Mouse (Mus musculus): ENCODE measurements at regions not wholly inside any gene's neighbourhood (a gene's known extent, or its start where the extent isn't known, plus 50 kb on each side); places are given as distances from the start of the nearest gene placed in this dataset.

DNA sequence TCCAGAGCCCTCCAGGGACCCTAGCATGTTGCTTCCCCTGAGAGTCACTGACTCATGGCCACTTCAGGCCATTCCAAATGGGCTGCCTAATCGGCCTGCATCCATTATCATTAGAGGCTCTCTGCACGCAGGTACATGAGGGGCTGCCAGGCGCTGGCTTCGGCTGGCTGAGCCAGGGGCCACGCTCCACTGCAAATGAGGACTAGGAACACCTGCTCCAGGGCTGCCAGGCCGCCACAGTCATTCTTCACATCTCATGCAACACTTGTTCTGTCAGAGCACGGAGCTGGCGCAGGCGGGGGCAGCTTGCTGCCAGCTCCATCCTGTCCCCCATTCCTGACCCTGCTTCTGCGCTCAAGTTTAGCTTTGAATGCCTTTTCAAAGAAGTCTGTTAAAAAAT is 280.7 kb upstream of the Mki67 start:
- DNase-seq, result no peak

DNA sequence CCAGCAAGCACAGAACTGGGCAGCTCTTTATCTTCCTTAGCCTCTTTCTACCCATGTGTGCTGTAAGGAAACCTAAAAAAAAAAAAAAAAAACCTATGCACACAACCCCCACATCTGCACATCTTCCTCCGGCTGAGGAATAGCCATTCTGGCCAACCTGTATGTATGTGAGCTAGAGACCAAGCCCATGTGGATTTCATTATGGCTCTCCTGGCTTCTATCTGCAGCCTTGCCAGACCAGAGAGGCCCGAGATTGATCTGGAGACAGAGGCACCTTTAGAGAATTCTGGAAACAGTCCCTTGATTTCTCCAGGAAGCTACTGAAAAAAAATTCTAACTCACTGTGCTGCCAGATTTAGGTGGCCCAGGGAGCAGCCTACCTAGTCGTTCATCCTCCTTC is 281.5 kb upstream of the Mki67 start:
- no peak for DNase-seq

DNA sequence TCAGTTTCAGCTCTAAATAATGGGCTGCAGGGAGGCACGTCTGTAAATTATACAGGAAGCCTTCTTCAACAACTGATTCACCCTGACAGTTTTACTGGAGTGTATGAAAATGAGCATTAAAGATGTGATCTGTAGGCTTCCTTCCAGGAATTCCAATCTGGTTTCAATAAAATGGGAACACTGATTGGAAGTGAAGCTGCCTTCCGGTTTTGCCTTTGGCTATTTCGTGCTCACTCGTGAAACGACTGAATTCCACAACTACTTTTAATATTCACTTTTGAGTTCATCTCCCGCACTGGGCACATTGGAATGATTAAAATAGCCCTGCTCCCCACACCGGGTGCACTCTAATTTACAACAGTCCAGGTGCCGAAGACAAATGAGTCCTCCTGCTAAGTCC is 286.2 kb upstream of the Mki67 start:
- no peak for DNase-seq

DNA sequence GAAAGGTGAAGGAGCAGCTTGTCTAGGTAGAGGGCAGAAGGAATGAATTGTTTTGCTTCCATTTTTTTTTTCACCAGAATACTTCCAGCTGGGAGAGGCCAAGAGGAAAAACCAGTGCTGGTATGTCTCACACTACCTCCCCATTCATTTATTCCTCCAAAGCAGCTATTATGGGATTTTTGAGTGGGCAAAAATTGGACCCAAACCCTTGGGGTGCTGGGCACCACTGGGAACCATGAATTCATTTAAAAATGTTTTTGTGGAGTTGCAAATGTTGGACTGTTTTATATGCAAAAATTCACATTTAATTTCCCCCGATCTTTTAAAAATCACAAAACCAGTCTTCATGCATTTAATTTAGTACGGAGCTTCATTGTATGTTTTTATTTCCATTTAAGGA is 287.1 kb upstream of the Mki67 start:
- no peak for DNase-seq

DNA sequence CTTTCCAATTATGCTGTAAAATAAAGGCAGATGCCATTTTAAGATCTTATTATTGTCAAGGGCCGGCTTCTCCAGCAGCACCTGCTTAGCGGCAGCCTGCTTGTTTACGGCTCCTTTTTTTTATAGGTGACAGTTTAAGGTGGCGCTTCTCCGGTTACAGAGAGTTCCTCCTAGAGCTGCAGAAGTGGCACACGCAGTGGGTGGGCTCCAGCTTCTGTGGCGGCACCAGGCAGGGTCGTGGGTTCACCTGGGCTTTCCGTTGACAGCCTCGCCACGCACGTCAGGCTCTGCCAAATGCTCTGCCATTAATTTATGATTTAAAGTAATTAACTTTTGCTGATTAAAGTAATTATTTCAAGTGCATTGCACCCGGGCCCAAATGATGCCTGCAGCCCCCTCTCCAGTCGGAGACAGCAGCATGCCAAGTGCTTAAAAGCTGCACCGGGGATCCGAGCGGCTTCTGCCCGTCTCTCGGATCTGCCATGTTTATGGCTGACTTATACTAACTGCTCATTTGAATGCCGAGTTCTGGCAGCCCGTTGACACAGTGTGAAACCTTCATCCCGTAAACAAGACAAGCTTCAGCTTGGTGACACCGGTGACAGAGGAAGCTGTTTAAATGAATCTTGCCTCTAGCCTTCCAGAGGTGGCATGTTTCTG is 291.8 kb upstream of the Mki67 start:
- no peak for DNase-seq

DNA sequence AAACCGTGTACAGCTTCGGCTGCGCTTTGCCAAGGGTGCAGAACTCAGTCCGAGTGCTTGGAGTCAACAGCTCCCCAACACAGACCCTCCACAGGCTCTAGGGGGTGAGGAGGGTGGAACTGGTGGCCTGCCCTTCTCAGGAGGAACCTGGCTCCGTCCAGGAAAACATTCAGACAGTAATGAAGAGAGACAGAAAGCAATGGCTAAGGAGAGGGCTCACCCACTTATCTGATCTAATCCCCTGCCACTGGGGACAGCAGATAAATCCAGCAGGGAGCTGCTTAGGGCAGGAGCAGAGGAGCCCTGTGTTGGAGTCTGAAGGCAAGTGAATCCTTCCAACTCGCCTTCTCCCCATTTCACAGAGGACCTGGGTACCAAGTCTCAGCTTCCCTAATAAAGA is 292.3 kb upstream of the Mki67 start:
- no peak for DNase-seq

DNA sequence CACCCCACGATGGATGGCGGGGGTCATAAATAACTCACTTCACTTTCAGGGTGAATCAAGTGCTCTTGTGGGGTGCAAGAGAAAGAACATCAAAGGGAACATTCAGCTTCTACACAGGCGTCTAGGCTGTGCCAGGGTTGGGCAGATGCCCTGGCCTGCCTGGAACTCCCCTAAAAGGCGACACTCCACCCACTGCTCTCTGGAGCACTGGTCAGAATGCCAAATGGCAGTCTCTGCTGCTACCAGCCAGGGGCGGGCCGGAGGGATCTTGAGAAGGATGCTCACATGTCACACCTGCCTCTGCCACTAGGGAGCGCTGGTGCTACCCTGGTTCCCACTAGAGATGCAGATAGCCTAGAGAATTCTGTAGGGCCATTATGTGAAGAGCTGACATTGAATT is 293.9 kb upstream of the Mki67 start:
- peak; percentile 26 to 35 for DNase-seq

DNA sequence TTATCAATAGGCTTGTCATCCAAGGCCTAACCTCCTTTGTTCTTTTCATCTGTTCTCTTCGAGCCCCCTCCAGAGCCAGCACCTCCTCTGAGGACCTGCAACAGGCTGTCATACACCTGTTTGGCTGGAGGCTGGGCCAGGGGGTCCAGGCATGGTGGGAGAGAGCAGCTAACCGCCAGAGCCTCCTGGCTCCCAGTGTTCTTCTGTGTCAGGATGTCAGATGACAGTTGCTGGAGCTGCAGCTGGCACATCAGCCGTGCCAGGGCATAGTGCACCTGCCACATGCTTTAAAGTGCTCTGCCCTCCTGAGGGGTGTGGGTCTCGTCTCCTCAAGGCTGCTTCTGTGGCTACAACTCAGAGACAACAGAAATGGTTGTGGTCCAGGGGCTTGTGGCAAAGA is 298.5 kb upstream of the Mki67 start:
- no peak for DNase-seq

DNA sequence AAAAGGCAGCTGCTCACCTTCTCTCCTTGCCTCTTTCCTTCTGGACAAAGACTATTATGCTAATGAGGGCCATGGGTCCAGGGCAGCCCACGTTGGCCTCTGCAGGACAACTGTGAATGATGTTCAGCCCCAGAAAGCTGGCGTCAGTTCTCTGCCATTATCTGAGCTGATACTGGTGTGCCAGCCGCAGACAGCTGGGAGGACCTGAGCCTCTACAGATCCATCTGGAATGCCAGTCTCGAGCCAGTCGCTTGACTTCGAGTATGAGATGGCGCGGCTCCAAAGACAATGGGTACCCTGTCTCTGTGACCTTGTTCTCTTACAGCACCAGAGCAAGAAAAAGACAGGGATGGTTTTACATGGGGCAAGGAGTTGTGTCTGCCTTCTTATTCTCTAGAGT is 300.8 kb upstream of the Mki67 start:
- no peak for DNase-seq

DNA sequence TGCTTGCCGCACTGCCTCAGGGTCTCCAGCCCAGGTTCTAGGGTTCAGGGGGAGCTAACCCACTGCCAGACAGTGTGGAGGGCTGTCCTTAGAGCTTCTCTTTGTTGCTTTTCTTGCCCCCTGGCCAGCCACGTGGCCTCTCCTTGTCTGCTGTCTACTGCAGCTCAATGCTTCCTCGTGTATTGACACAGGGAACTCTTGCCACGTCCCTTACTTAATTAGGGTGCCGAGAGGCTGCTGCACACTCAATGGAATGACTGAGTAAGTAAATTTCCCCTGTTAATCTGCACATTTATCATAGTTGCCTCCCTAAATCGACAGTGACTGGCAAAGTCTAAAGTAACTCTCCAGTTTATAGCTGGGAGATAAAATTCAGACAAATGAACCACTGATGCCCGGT is 304.4 kb upstream of the Mki67 start:
- DNase-seq, result no peak

DNA sequence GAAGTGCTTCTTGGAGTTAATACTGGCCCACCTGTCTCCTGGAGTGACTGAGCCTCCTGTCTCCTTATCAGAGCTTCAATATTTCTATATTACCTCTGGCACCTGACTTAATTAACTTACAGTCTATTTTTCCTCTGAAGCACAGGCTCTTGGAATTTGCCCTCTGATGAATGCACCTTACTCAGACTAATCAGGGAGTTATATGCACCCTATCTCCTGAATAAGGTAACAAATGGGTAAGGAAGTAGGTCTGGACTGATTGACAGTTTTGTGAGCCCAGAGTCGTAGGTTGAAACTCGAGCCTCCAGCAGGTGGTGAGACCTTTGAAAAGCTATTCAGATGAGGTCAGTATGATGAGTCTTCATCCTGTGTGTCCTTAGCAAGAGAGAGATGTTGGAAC is 304.9 kb upstream of the Mki67 start:
- no peak for DNase-seq

DNA sequence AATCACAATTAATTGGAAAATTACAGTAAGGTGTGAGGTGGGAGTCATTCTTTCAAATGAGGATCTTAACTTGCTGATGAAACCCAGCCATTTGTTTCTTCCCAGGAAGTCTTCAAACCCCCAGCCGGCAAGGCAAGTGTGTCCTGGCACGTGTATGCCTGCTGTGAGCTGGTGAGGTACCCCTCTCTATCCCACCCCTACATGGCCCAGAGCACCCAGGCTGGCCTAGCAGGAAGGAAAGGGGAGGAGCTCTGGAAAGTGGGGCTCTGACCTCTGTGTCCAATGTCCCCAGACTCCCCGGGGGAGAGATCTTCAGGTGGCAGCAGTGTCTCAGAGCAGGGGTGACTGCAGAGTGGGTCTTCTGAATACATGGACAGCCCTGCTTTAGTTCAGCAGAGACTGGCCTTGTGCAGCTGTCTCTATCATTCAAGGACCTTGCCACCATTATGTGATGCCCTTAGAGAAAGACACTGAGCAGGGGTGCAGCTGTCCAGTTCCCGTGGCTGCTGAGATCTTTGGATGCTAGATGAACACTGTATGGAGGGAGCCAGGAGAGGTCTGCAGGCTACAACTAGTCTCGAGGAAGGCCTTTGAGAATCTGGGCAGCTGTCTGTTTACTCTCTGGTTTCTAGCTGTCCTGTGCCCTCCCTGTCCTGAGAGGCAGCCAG is 306.8 kb upstream of the Mki67 start:
- no peak for DNase-seq

DNA sequence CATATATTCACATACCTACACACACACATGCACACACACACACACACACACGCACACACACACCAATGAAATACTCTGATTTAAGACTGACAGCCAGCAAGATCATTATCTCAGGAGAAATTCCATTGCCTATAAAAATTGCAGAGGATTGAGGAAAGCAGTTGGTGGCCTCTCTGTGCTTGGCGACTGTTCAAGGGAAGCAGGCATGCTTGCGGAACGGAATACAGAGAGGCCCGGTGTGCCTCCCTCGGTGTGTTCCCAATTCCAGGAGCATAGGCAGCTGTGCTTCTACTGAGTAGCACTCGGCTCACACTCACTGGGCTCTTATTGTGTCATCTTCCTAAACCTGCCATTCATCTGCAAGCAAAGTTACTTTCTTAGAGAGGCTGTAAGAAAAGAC is 310.3 kb upstream of the Mki67 start:
- no peak for DNase-seq

DNA sequence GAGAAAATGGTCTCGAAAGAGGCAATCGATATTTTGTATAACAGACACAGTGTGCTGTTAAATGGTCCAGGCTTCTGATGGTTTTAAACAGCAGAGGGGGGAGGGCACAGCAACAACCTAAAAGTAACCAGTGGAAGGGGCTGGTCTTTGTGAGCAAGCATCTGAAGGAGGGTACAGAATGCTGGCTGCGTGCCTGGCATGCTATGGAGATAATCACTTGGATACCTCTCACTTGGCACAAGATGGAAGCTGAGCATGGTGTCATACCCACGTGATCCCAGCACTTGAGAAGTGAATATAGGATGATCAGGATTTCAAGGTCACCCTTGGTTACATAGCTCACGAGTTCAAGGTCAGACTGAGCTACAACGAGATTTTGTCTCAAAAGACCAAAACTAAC is 315.9 kb upstream of the Mki67 start:
- DNase-seq, result no peak

DNA sequence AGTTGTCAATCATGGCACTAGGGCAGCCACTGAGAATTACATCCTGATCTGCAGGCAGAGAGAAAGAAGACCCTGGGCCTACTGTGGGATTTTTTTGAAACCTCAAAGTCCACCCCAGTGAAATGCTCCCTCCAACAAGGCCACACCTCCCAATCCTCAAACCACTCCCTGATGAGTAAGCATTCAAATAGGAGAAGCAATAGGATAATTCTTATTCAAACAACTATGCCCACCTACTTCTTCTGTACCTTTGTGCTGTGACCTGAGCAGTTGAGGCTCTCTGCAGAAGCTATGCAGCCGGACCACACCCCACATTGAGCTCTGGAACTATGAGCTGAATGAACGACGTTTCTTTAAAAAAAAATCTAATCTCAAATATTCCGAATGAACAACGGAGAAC is 317.4 kb upstream of the Mki67 start:
- no peak for DNase-seq

DNA sequence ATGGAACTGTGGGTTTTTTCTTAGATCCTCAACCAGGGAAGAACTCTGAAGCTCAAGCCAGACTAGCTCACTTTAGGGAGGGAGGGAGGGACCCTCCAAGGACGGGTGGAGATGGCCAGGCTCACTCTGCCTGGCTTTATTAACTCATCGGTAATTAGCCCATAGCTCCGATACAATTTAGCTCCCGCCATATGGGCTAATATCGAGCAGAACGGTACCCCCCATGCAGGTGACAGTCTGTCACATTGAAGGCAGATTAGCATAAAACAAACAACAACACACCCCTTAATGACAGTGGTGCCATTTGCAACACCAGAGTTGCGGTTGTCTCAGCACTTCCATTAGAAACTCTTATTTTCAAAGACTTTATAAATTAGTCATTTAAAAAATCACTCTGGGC is 319.6 kb upstream of the Mki67 start:
- DNase-seq, result no peak

DNA sequence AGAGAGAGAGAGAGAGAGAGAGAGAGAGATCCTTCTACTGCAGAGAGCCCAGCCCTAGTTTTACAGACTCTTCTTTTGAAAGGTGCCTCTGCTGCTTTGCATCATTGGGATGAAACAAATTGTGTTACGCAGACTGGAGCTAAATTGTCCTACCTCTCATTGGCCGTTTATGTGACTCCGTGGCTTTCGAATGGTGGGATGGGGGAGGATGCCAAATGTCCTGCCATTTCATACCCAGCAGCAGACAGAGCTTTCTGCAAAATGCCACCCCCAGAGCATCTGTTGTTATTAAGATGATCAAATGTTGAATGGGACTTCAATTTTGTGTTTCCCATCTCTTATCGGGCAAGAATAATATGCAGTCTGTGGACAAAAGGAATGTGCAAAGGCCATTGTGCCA is 321.9 kb upstream of the Mki67 start:
- no peak for DNase-seq

DNA sequence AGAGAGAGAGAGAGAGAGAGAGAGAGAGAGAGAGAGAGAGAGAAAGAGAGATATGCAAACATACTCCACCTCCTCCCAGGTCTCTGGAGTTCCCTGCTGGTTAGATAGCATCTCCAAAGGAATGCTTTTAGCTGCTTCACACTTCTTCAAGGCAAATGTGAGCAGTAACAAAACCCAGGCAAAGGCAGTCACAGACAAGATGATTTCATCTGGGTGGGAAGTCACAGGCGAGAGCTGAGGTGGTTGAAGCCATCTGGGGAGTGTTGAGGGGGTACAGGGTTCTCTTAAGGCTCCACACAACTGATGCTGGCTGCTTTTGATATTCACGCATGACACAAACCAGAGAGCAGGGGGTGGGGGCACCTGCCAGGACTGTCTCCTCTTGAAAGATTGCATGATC is 322.7 kb upstream of the Mki67 start:
- no peak for DNase-seq

DNA sequence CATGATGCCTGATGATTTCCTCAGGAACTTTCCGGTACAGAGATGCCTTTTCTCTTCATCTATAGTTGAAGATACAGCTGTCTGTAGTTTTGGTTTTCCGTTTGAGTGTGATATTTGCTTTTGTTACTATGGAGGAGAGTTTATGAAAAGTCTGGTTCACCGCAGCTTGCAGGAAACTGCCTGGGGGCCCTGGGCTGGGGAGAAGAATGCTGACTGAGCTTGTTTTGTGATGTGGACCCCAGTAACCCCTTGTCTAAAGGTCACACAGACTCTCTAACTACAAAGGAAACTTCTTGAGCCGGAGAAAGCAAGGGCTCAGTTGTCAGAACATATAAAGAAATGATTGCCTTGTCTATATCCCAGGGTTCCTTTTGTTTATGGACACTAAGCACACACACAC is 325.8 kb upstream of the Mki67 start:
- DNase-seq, result no peak

DNA sequence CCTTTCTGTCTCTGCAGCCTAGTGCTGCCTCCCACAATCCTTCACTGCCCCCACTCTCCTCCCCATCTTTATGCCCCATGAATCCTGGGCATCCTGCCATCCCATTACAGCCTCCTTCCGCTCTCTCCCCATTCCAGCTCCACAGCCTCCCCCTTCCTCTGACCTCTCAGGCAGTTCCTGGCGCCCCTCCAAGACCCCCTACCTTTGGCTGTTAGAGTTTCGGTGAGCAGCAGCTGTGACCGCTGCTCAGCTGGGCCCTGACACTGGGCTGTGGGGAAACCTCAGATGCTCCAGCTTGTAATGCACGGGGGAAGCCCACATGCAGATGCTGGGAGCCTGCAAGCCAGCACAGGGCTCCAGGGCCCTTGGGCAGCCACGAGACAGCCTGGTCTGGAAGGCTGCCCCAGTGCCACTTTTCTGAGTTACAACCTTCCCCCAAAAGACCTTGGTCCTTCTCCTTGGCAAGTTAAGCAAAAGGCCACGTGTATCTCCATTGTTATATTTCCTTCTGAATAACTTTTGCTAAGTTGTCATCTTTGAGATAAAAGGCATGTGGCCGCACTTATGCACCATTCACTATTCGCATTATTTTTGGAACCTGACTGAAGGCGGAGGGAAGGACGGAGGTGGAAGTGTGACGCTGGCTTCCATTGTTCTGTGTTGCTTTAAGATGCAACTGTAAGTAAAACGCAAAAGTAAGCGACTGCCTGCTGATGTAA is 330.6 kb upstream of the Mki67 start:
- peak; percentile 72 to 82 for DNase-seq

DNA sequence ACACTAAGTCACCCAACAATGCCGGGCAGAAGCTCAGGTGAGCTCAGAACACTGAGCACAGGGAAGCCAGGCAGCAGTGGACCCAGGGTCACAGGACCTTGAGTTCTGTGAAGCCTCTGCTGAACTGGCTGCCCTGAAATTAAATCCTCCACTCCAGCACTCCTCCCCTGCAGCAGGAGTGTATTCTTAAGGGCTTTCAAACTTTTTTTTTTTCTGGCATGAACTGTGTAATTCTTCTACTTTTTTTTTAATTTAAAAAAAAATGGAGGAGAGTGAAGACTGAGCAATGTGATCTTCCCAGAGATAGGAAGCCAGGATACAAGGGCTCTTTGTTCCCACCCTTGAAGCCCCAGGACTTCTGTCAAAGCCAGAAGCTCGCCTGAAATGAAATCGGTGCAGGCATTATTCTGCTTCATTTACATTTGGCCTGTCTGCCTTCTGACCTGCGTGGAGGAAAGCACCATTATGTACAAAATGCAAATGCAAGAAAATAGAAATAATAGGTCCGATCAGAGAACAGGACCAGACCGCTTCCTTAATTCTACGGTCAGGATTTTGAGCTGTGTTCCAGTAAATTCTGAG is 331.3 kb upstream of the Mki67 start:
- no peak for DNase-seq

DNA sequence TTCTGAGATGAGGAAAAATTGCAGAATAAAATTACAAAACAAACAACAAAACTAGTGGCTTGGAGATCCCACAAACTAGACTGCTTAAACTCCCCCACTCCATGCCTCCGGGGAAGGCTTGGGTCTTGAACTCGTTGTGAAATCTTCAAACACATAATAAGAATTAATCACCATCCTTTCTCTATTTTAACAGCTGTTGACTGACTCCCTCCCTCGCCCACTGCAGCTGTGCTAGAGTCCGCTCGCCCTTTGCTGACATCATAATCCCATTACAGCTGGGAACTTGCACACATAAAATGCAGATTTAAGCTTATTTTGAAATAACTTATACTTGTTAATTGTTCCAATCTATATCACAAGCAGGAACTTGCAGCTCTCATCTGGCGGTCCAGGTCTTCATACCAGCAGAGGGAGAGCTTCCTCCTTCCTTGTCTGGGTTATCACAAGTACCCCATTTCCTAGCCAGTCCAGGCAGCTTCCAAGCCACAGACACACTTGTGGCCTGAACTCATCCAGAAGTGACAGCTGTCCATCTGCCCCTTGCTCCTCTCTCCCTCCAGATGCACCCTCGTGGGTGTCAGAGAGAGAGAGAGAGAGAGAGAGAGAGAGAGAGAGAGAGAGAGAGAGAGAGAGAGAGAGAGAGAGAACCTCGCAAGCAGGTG is 332.9 kb upstream of the Mki67 start:
- DNase-seq, result peak in 1 of 2 experiments; percentile 35

DNA sequence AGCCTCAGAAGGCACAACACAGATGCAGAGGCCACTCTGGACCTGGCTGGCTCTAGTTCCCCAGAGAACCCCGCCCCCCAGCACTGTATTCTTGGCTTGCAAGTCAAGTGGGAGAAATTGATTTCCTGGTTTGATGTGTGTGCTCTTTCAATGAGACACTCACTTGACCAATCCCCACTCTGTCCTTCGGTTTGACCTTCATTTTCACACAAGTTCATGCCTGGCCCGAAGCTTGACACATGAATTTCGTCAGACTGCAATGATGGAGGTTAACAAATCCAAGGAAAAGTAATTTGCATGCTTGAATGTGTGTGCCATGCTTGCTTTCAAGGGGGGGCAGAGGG is 333.4 kb upstream of the Mki67 start:
- DNase-seq, result no peak

DNA sequence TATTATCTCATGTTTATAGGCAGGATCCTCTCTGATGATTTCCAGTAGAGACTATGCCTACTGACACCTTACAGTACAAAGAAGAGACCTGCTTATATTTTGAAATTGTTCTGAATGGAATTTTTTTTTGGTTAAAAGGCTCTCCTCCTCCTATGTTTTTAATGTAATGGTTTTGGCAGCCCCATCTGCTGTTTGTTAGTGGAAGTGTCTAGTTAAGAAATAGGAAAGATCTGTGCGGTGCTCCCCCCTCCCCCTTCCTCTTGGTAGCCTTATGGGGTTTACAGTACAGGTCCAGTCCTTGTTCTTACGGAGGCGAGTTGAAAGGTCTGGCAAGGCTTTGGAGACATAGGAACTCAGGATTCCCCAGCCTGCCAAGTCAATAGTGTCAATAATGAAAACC is 334.0 kb upstream of the Mki67 start:
- DNase-seq, result no peak
